Mouse (Mus musculus) liver, embryonic 14.5 days (tissue): Measurements from ENCODE around the gene Tlnrd1.

ENCODE experiments used
- CTCF ChIP-seq: IDR thresholded peaks from 2 replicates; pipeline ENCODE4 v1.5.1; 2016; ENCODE audit warnings: antibody characterized with exemption, low read depth, control low read depth
- EP300 ChIP-seq: IDR thresholded peaks from 2 replicates; pipeline ENCODE4 v1.6.1; 2016; ENCODE audit warnings: antibody characterized with exemption, low read depth

DNA sequence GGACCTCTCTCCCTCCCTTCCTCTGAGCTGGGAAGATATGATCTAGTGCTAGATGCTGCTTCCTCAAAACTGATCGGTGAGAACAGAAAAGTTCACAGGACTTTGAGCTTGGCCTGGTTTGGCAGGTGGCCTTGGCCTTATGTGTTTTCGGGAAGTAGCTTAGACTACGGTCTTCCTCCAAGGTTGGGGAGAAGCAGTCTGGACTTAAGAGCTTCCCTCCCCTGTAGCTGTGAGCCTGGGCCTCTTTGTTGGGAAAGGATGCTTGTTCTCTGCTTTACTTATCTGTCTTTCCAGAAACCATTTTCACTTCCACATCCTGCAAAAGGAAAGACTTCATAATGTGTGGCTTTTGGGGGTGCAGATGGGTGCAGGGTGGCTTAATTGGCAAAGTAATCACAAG lies 20.7 kb upstream of the Tlnrd1 start:
- no peak for TF ChIP-seq CTCF
- TF ChIP-seq EP300: no peak
